Mouse (Mus musculus) cortical plate, adult 2 months (tissue): ENCODE results near the gene Acsl4. TPM values are rescaled to one million over a fixed set of nuclear protein-coding genes. Genes with fewer than 3 reads are reported as not detected.

Source experiments
- H3K27ac ChIP-seq: fragments of 200-500 bp; 2 replicates; pipeline ENCODE4 v1.5.1; 2012; ENCODE audit warnings: low read length, control low read depth, inconsistent platforms; ENCODE audit not compliant: insufficient read depth
- H3K4me1 ChIP-seq: fragments of 200-500 bp; 2 replicates; pipeline ENCODE4 v1.6.1; 2011; ENCODE audit warnings: low read length; ENCODE audit not compliant: control insufficient read depth, insufficient read depth
- H3K4me3 ChIP-seq: fragments of 200-500 bp; 2 replicates; pipeline ENCODE4 v1.5.1; 2011; ENCODE audit warnings: mild to moderate bottlenecking, low read length, control low read depth; ENCODE audit not compliant: insufficient read depth
- CTCF ChIP-seq: fragments of 200-500 bp; IDR thresholded peaks from 2 replicates; pipeline ENCODE4 v1.5.1; 2011; ENCODE audit warnings: mild to moderate bottlenecking, control low read depth, low read length; ENCODE audit not compliant: insufficient read depth; ENCODE audit errors: extremely low read depth
- POLR2A ChIP-seq: fragments of 200-500 bp; IDR thresholded peaks from 2 replicates; pipeline ENCODE4 v1.6.1; 2011; ENCODE audit warnings: mild to moderate bottlenecking, low read length, control low read depth; ENCODE audit not compliant: insufficient read depth; ENCODE audit errors: extremely low read depth
- polyA plus RNA-seq: library from polyadenylated mRNA; depleted of rRNA; stranded (reverse); fragments of >200 nt; gene quantifications from 2 replicates; pipeline ENCODE4 v1.2.3, GENCODE M21; 2012

Gene Acsl4
- polyA plus RNA-seq, 1 experiment: 26.7 TPM

GRCm38 (mm10) chrX:142390909-142391265, 552 bp upstream of the Acsl4 start:
- Histone ChIP-seq H3K4me3 (peak overlapping the region; percentile 91), H3K4me1 (no peaks in the 10 kb centered on the region), H3K27ac (peak overlapping the region; percentile 98)
- TF ChIP-seq CTCF: no peak
- no peak for TF ChIP-seq POLR2A

GRCm38 (mm10) chrX:142389581-142390159, 665 bp downstream of the Acsl4 start:
- TF ChIP-seq CTCF: no peak
- TF ChIP-seq POLR2A: no peak
- H3K27ac ChIP-seq: peak overlapping the region; percentile 98
- H3K4me1 ChIP-seq: no peaks in the 10 kb centered on the region
- peak overlapping the region; percentile 91 for H3K4me3 ChIP-seq

DNA sequence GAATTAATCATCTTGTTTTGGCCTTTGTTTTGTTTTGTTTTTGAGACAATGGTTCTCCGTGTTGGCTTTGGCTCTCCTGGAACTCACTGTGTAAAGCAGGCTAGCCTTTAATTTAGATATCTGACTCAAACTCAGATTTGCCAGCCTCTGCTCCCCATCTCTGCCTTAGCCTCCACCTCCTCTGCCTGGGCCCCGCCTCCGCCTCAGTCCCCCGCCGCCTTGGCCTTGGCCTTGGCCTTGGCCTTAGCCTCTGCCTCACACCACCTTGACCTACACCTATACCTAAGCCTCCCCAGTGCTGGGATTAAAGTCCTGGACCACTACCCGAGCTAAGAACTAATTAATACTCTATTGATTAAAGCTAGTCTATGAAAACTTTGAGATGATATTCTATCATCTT, 2.2 kb downstream of the Acsl4 start:
- Histone ChIP-seq H3K27ac (no peak overlapping the region), H3K4me1 (no peaks in the 10 kb centered on the region), H3K4me3 (no peak overlapping the region)
- TF ChIP-seq POLR2A: no peak
- TF ChIP-seq CTCF: no peak

GRCm38 (mm10) chrX:142387634-142388033, 2.7 kb downstream of the Acsl4 start:
- no peak for TF ChIP-seq POLR2A
- 0 out of 2 replicates have a peak, but pooled peaks have one; percentile 9 for TF ChIP-seq CTCF

GRCm38 (mm10) chrX:142384918-142385317, 5.4 kb downstream of the Acsl4 start:
- no peak overlapping the region for H3K4me3 ChIP-seq
- TF ChIP-seq CTCF (no peak), POLR2A (no peak)
- no peak overlapping the region for H3K27ac ChIP-seq
- H3K4me1 ChIP-seq: no peaks in the 10 kb centered on the region

More at GRCm38 (mm10) chrX:142387634-142388033, 2.7 kb downstream of the Acsl4 start:
- Histone ChIP-seq H3K27ac (no peak overlapping the region), H3K4me3 (no peak overlapping the region), H3K4me1 (no peaks in the 10 kb centered on the region)

- H3K27ac ChIP-seq: no peak overlapping the region
- H3K4me1 ChIP-seq: no peaks in the 10 kb centered on the region
- TF ChIP-seq POLR2A: no peak
- TF ChIP-seq CTCF: no peak
Observed at GRCm38 (mm10) chrX:142379894-142380293, 10.4 kb downstream of the Acsl4 start.

DNA sequence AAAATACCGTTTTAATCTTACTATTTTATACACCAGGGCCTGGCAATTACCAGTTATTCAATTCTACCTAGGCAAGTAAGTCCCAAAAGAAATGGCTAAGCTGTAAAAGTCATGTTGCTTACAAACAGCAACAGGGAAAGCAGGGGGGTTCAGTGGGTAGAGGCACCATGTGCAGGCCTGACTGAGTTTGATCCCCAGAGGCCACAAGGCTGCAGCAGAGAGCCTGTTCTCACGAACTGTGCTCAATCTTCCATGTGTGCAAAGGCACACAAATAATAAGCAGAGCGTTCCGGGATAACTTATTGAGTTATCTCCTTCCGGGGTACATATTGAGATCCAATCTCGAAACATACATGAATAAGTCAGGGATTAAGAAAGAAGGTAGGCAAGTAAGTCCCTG, 12.3 kb downstream of the Acsl4 start:
- TF ChIP-seq POLR2A: no peak
- TF ChIP-seq CTCF: no peak
- no peak overlapping the region for H3K27ac ChIP-seq
- no peaks in the 10 kb centered on the region for H3K4me1 ChIP-seq
- H3K4me3 ChIP-seq: no peak overlapping the region

More at GRCm38 (mm10) chrX:142379894-142380293, 10.4 kb downstream of the Acsl4 start:
- no peak overlapping the region for H3K4me3 ChIP-seq

- H3K27ac ChIP-seq: no peak overlapping the region
- no peak overlapping the region for H3K4me3 ChIP-seq
- no peaks in the 10 kb centered on the region for H3K4me1 ChIP-seq
- TF ChIP-seq CTCF (no peak), POLR2A (no peak)
Observed at GRCm38 (mm10) chrX:142377358-142377757, 13.0 kb downstream of the Acsl4 start.

DNA sequence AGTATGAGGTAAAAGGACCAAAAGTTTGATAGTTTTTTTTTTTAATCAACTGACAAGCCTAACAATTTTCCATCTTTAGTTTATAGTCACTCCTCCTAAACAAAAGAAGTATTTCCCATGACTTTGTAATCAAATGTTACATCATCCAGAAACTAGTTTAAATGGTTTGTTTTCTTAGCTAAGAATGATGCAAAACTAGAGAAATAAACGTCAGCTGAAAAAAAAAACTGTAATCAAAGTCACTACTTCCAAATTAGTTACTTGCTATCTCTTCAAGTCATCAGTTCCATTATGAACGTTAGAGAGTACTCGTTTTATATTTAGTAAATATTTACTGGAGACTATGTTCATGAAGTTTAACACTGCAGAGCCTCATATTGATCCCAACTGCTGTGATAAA, 13.6 kb downstream of the Acsl4 start:
- Histone ChIP-seq H3K4me3 (no peak overlapping the region), H3K4me1 (no peaks in the 10 kb centered on the region), H3K27ac (no peak overlapping the region)
- no peak for TF ChIP-seq CTCF
- TF ChIP-seq POLR2A: no peak

GRCm38 (mm10) chrX:142375519-142375918, 14.8 kb downstream of the Acsl4 start:
- Histone ChIP-seq H3K4me3 (no peak overlapping the region), H3K27ac (no peak overlapping the region), H3K4me1 (no peaks in the 10 kb centered on the region)
- TF ChIP-seq CTCF (no peak), POLR2A (no peak)

- no peak overlapping the region for H3K4me3 ChIP-seq
Observed at GRCm38 (mm10) chrX:142372393-142372792, 17.9 kb downstream of the Acsl4 start.

More at GRCm38 (mm10) chrX:142372393-142372792, 17.9 kb downstream of the Acsl4 start:
- H3K27ac ChIP-seq: no peak overlapping the region
- H3K4me1 ChIP-seq: no peaks in the 10 kb centered on the region; the same call in 1 of the 2 replicates
- TF ChIP-seq POLR2A (no peak), CTCF (peak; percentile 43; the same call in 1 of the 2 replicates)
